Mouse (Mus musculus) embryonic stem cell, embryonic (primary cell): ENCODE results near the gene Prkn.

Experiments used
- CTCF ChIA-PET, 4 experiments: fragments of 300-600 bp in 2 of 4; fragments of 350-600 bp in 2 of 4; sonication (Branson Sonifier 250); formaldehyde crosslinking; loops; one replicate each; lab custom pipeline; 2022; ENCODE audit warnings: inconsistent platforms in 2 of 4; lab: Charles Lee
- POLR2A ChIA-PET, 4 experiments: fragments of 300-600 bp in 2 of 4; fragments of 350-600 bp in 2 of 4; sonication (Branson Sonifier 250); formaldehyde crosslinking; loops; one replicate each; lab custom pipeline; 2022; ENCODE audit warnings: antibody characterized with exemption in 4 of 4, inconsistent platforms in 1 of 4; lab: Charles Lee

Prkn gene

DNA sequence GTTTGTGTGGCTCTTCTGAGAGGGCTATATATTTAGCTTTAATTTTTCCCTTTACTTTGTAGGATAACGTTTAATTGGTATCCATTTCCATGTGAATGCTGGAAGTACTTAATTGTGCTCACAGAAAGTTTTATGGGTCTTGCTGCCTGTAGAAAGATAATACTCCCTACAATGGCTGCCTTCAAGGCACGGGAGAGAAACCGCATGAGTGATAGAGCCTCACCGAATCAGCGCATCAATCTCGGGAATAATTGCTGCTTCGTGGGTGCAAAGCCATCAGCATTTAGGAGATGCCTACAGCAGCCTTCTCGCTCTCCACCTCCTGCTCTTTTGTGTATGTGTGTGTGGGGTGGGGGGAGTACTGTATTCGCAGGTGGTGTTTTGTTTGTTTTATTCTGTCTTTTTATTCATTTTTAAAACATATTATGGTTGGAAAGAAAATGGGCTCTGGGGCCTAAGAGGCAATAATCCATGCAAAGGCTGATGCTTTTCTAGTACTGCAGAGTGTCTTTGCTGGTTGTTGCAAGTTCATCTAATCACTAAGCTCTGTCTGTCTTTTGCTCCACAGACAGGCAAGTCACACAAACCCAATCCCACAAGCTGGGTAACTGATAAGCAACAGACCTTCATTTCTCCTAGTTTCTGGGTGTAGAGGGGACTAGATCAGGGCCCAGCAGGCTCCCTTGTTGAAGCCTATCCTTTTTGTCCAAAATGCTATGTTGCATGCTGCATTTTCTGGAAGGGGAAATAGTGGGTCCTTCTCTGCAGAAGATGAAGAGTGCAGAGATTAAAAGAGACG lies 119.1 kb downstream of the Prkn start:
- ChIA-PET CTCF (no interaction called here), POLR2A (no interaction called here)

DNA sequence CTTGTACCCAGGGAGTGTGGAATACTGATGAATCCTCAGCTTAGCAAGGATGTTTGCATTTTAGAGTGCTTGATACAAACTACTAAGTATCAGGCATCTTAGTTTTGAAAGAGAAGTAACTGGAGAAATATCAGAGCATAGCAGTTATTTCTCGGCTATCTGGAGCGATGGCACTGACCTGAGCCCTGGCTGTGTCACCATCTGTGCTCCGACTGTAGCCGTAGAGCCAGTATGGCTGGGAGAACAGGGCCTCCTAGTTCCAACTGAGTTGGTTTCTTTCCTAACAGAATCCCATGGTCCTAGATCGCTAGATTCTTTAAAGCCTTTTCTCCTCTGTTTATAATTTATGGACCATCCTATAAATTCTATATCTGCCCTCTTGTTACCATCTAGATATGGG lies 122.0 kb downstream of the Prkn start:
- ChIA-PET CTCF (no interaction called here), POLR2A (no interaction called here)

DNA sequence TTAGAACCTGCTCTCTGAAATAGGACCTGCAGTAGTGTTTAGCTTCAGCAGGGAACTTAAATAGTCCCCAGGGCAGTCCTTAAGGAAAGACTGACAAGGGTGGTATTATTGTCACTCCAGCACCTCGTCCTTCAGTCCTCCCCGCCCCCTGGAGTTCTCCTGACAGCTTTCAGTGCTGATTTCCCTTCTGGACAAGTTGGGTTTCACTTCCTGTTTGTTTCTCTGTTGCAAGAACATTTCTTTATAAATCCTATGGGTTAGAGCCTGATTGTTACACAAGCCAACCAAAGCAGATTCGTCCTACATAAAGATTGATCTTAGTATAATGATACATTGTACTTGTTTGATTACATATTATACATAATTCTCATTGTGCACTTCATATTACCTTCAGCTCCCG lies 142.0 kb downstream of the Prkn start:
- POLR2A ChIA-PET = no interaction called here
- CTCF ChIA-PET = no interaction called here

DNA sequence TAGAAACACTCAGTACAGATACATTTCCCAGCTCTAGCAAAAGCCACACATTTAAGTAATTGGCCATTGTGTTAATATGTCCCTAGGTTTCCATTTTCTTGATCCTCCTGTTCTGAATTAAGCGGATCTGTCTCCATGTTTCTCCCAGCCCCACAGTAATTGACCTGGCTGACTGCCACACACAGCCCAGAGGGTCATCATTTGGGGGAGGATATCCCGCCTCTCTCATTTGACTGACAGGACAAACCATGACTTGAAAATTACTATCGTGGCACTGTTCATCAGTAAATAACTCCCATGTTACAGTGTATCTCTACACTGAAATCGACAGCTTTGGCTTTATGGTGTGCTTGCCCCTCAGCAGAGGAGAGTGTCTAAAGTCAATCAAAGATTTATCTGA lies 146.9 kb downstream of the Prkn start:
- POLR2A ChIA-PET = no interaction called here
- CTCF ChIA-PET = no interaction called here

DNA sequence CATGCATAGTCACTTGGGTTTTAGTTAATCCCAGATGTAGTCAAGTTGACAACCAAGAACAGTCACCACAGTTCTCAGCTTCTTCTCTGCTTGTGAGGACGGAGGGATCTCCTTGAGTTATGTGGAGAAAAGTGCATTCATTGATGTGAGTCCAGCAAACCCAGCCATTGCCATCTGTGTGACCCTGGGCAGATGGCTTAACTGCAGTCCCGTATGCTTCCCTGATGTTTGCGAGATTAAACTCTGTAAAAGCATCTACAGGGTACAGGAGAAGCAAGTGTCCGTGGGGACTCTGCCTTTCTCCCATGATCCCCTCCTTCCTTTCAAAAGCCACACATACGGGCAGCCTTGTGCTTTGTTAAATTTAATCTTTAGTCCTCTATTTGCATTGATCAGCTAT lies 157.1 kb downstream of the Prkn start:
- ChIA-PET POLR2A (no interaction called here), CTCF (no interaction called here)

DNA sequence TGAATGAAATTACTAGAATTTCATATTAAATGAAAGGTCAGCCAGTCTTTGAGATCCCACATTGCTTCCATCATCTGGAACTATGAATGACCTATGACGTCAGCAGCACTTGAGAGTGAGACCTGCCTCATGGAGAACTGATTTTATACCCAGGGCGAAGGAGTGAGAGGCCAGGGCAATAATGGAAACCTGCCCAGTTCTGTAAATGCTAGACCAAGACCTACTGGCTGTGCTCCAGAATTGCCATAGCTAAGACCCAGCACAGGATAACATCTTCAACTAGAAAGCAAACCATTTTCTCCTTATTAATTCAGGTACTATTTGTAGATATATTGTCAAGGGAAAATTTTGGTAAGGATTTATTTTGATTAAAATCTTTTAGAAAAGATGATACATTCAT lies 183.2 kb downstream of the Prkn start:
- CTCF ChIA-PET = no interaction called here
- POLR2A ChIA-PET = no interaction called here

DNA sequence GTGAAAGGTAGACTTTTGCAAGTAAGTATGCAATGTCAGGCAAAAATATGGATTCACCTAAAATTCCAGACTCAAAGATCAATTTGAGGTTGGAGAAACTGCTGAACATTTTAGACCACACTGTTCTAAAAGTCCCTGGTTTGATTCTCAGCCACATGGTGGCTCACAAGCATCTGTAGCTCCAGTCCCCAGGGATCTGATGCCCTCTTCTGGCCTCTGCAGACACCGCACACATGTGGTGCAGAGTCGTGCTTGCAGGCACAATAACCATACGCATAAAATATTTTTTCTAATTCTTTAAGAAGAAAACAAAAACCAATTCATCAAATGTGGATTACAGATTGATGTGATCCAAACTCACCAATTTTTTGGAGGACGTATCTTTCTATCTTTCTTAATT lies 189.2 kb downstream of the Prkn start:
- CTCF ChIA-PET = interaction anchor here in 1 of 4 experiments (0.7 kb wide), 1 partner anchor 1273 kb away, joined by 3 read pairs; no protein-coding TSS in a partner anchor
- POLR2A ChIA-PET = no interaction called here

DNA sequence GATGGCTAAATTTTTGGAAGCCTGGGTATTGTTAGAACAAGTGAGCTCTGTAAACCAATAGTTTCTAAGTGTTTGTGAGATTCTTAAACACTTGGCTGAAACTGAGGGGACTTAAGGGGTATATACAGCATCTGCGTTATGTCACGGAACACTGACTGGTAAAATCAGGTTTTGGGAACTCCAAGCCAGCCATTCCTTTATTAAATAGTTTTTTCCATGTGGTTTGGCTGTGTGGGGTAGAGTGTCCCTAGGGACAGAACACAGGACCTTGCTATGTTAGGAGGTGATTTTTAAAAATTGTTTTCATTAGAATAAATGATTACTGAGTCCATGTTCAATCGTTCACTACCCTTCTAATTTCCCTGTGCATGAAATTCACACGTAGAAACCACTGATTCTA lies 190.8 kb downstream of the Prkn start:
- ChIA-PET POLR2A (no interaction called here), CTCF (no interaction called here)

DNA sequence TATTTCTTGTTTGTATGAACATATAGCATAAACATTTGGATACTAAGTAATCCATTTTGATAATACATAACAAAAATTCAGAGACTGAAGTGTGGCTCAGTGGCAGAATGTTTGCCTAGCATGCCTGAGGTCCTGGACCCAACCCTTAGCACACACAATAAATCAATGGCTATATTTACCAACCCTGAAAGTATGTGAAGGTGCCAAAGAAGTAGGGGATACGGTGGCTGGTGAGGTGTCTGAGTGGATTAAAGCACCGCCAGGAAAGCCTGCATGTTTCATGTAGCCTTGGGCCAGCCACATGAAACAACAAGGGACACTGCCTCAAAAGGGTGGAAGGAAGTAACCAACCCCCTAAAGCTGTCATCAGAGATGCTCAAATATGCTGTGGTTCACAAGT lies 192.2 kb downstream of the Prkn start:
- POLR2A ChIA-PET = interaction anchor here in 1 of 4 experiments (0.6 kb wide), 1 partner anchor 334 kb away, joined by 3 read pairs; no protein-coding TSS in a partner anchor
- CTCF ChIA-PET = no interaction called here

DNA sequence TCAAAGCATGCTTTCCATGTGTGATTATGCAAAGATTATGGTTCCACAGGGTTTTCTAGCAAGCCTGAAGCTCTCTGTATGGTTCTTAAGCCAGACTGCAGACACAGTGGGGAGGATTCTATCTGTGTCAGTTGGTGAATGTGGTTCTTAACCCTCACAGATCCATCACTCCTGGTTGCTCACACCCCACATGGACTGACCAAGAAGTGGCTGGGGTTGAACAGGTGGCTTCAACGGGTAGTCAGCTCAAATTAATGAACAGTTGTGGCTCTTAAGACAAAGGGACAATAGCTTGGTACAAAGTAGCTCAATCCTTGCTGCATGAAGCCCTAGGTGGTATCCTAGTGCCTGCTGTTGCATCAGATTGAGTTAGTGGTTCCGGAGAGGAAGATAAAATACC lies 193.4 kb downstream of the Prkn start:
- ChIA-PET CTCF (no interaction called here), POLR2A (no interaction called here)

DNA sequence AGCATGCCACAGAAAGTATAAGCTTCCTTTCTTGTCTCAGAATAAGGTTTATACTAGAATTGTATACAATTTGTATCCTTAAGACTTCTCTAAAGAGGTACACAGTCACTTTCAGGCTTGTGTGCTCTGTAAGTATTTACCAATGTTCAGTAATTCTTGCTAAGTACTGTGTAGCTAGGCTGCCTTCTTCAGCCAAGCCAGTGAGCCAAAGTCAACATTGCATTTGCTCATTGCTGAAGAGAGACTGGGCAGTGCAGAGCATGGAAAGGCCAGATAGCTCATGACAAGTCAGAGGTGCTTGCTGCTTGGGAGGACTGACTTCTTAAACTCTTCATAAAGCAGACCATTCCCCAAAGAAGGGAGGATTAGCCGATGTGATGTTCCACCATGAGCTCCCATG lies 198.1 kb downstream of the Prkn start:
- POLR2A ChIA-PET = no interaction called here
- CTCF ChIA-PET = no interaction called here

DNA sequence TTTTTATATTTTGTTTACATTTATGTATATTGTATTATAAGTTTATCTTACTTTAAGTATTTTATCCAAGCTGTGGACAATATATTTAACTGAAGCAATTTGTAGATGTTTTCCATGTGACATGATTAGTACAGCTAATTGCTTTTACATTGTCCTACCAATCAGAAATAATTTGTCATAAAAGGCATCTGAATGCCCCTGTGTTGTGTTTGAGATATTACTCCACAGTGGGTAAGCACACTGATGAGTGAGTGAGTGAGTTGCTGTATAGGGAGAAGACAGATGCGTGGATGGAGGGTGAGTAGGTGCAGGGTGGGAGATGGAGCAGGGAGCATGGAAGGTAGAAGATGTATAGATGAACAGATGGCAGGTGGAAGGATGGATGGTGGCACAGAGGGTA lies 218.8 kb downstream of the Prkn start:
- POLR2A ChIA-PET = no interaction called here
- CTCF ChIA-PET = no interaction called here

DNA sequence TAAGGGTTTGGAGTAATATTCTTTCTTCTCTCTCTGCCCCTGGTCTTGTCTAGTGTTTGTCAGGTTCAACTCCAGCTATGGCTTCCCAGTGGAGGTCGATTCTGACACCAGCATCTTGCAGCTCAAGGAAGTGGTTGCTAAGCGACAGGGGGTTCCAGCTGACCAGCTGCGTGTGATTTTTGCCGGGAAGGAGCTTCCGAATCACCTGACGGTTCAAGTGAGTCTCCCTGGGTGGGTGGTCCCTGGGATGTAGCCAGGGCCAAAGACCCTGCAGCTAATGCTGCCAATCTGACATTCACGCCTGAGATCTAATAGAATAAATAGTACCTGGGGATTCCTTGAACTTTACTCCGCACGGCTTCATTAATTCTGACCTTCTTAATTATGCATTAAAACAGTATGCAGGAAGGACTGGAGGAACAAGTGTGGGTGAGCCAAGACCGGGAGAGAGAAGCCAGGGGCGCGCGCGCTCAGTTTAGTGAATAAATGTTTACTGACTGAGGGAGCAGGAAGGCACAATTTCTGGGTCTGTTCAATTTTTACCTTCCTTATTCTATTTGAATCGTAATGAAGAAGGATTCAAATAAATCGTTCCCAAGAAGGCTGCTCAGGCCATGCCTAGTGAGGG lies 227.0 kb downstream of the Prkn start:
- ChIA-PET CTCF (interaction anchor here in 2 of 4 experiments (0.5 to 1.7 kb wide), 2 partner anchors 25 to 144 kb away, joined by 3 to 4 read pairs; no protein-coding TSS in a partner anchor), POLR2A (interaction anchor here in 3 of 4 experiments (0.6 to 1.2 kb wide), 5 partner anchors 25 to 566 kb away, joined by 3 to 5 read pairs (median 3); no protein-coding TSS in a partner anchor)

DNA sequence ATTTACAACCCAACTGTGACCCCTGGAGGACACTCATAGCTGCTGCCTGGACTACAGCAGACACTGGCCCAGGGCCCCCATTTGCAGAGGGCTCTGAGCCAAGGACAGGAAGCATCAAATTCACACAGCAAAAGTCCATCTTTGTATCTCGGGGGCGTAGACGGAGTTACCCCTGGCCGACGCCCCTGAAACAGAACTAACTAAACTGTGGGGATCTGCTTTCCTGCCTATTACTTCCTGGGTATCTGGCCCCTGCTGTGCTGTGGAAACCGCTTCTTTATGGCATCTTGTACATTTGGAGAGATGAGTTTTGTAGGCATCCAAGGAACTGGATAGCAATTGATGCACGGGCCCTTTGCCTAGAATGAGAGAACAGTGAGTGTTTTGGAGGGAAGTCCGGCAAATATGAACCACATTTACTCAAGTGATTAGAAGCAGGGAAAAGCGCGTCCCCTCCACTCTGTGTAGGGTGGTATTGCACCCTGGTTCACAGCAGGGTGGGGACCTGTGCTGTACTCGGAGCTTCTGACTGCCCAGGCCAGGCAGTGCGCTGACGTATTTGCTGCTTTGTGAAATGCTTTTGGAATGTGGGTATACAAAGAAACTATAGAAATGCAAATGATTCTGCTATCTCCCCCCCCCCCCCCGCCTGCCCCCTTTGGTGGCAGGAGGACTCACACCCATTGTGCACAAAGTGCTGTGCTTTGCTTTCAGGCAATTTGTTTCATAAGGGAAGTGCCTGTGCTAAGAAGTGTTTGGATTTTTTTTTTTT lies 227.7 kb downstream of the Prkn start:
- ChIA-PET POLR2A (interaction anchor here in 3 of 4 experiments (0.6 to 1.2 kb wide), 10 partner anchors 25 to 567 kb away, joined by 3 to 5 read pairs (median 3); no protein-coding TSS in a partner anchor), CTCF (interaction anchor here in 3 of 4 experiments (0.5 to 1.7 kb wide), 7 partner anchors 25 to 1197 kb away, joined by 3 to 18 read pairs (median 4); no protein-coding TSS in a partner anchor)

DNA sequence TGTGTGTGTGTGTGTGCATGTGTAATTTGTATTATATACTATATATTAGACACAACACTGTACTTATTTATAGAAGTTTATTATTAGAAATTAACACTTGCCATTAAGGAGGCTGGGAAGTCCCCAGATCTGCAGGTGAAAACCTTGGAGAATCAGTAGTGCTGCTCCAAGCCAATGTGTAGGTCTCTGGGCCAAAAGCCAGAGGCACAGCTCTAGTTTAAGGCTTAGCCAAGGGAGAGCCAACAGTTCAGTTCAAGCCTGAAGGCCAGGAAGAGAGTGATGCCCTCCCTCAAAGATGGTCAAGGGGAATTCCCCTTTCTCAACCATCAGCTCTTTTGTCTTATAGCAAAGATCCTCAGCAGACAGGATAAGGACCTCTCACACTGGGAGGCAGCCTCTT lies 230.8 kb downstream of the Prkn start:
- POLR2A ChIA-PET = no interaction called here
- CTCF ChIA-PET = no interaction called here

DNA sequence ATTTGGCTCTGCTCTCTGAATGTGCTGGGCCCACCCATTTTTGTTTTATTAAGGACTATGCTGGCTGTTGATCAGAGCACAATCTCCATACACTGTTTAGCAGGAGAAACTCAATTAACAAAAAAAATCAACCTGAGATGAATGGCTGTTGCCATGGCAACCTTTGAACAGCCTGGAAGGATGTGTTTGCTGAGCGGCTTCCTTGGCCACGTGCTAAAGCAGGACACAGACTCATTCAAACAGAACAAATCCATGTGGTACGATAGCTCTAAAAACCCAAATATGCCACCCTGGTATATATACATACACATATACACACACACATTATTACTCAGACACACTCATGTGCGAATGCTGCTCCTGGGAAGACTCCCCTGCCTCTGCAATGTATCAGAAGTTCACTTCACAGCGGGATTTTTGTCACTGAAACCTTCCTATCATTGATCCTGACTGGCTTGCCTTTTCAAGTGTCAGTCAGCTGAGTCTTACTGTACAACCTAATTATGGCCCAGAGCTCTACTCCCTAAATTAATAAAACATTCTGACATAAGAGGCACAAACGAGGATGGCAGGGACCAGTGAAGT lies 236.2 kb downstream of the Prkn start:
- ChIA-PET POLR2A (no interaction called here), CTCF (no interaction called here)

DNA sequence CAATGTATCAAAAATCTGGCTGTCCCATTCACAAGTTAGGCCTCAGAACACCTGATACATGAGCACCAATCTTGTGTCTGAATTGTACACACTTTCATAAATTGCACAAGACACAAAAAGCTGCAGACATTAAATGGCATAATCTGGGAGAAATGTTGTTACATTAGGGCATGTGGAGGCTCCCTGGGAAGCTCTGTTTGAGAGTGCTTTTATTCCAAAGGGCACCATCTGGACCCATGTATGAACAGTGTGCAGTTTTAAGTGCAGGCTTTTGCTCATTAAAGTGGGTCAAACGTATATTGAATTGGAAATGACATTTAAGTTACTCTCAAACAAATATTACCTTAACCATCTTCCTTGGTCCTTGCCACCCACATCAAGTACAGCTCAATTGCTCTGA lies 246.3 kb downstream of the Prkn start:
- CTCF ChIA-PET = no interaction called here
- POLR2A ChIA-PET = interaction anchor here in 1 of 4 experiments (0.6 kb wide), 1 partner anchor 198 kb away, joined by 3 read pairs; no protein-coding TSS in a partner anchor

DNA sequence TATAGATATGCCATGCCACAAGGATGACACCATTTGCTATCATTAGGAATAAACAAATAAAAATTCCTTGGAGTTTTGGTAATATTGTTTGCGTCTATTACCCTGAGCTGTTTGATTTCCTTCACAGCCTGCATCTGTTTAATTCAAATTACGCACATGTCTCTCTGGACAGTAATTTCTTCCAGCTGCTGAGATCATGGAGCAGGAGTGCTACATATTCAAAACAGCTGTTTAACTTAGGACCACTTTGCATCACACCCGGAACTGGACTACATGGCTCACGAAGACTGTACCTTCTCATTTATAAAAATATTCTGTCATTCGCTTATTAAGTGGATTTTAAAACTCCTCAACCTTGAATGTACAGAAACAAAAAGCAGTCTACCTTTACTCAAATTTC lies 246.9 kb downstream of the Prkn start:
- CTCF ChIA-PET = no interaction called here

DNA sequence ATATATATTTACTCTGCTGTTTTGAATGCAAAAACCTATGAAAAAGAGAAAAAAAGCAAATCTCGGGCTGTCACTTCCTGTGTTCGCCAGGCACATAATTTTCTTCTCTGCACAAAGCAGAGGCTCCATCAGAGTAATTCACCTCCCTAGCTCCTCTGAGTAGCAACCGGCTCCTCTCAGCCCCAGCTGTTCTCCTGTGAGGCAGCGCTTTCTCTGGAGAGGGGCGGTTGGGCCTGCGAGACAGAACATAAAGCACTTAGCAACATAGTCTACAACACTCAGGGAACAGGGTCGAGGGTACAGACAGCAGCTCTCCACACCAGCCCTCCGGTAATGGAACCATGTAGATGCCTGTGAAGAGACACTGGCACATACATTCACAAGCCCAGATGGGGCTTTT lies 247.6 kb downstream of the Prkn start:
- ChIA-PET CTCF (no interaction called here), POLR2A (no interaction called here)

More for the DNA sequence above, 246.9 kb downstream of the Prkn start:
- POLR2A ChIA-PET = no interaction called here
